Mouse (Mus musculus) bone marrow, adult 2 months (tissue): ENCODE data around the gene Iqca.

ENCODE experiments used
- CTCF ChIP-seq: fragments of 200-500 bp; IDR thresholded peaks from 2 replicates; pipeline ENCODE4 v1.5.1; 2011; ENCODE audit warnings: low read length, control low read depth; ENCODE audit not compliant: control insufficient read depth, insufficient read depth
- POLR2A ChIP-seq: fragments of 200-500 bp; IDR thresholded peaks from 2 replicates; pipeline ENCODE4 v1.6.1; 2011; ENCODE audit warnings: low read depth, mild to moderate bottlenecking, control low read depth, low read length, borderline replicate concordance; ENCODE audit not compliant: control insufficient read depth

- TF ChIP-seq CTCF (no peak), POLR2A (no peak)
Measured at GRCm38 (mm10) chr1:90183602-90184001, 30.4 kb upstream of the Iqca start.
